Mouse (Mus musculus) erythroblast, embryonic 14.5 days (primary cell): ENCODE results near the gene Afg3l1.

Source experiments
- GATA1 ChIP-seq: IDR thresholded peaks from 2 replicates; pipeline ENCODE4 v1.6.1; 2012; ENCODE audit warnings: low read length, inconsistent platforms, mixed read lengths
- TAL1 ChIP-seq: IDR thresholded peaks from 3 replicates; pipeline ENCODE4 v1.6.1; 2012; ENCODE audit warnings: low read length, inconsistent platforms, mixed read lengths

DNA sequence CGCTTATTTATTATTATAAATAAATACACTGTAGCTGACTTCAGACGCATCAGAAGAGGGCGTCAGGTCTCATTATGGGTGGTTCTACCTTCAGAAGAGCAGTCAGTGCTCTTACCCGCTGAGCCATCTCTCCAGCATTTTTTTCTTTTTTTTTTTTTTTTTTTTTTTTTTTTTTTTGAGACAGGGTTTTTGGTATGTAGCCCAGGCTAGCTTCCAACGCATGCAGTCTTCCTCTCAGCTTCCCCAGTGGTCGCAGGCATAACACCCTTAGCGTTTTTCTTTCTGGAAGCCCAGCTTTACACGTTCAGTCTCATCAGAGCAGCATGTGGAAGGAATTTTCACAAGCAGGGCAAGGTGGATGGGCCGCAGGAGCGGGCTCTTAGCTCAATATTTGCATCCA lies 40.5 kb downstream of the Afg3l1 start:
- no peak for TF ChIP-seq GATA1
- TF ChIP-seq TAL1 = no peak
